Mouse (Mus musculus) liver, postnatal 0 days (tissue): ENCODE results near the gene Ctsk.

Source experiments
- CTCF ChIP-seq: sonication (generic); IDR thresholded peaks from 2 replicates; pipeline ENCODE4 v1.5.1; 2016; ENCODE audit warnings: antibody characterized with exemption, low read depth
- EP300 ChIP-seq: IDR thresholded peaks from 2 replicates; pipeline ENCODE4 v1.6.1; 2016; ENCODE audit warnings: antibody characterized with exemption, low read depth, mild to moderate bottlenecking

- peak; percentile 97 for TF ChIP-seq CTCF
- TF ChIP-seq EP300, result peak; percentile 63; the same call in 1 of the 2 replicates
Measured at GRCm38 (mm10) chr3:95517493-95517898, 18.4 kb downstream of the Ctsk start.
